Mouse (Mus musculus) gastrocnemius, postnatal 25 days (tissue): ENCODE measurements around the gene A530084C06Rik. TPM values are rescaled to one million over a fixed set of nuclear protein-coding genes. Genes with fewer than 3 reads are reported as not detected.
A peak's percentile ranks its signal among the peaks of the same experiment; 100 is the strongest.

Experiments used
- DNase-seq: peaks from one replicate; pipeline ENCODE4 v3.0.0; 2022
- total RNA-seq, 2 experiments: library from RNA; stranded (reverse); gene quantifications; 1 replicate in 1 of 2; 2 replicates in 1 of 2; pipeline ENCODE4 v1.2.3; 2021

A530084C06Rik gene
- total RNA-seq, 2 experiments from 2014 or later, result not detected

DNA sequence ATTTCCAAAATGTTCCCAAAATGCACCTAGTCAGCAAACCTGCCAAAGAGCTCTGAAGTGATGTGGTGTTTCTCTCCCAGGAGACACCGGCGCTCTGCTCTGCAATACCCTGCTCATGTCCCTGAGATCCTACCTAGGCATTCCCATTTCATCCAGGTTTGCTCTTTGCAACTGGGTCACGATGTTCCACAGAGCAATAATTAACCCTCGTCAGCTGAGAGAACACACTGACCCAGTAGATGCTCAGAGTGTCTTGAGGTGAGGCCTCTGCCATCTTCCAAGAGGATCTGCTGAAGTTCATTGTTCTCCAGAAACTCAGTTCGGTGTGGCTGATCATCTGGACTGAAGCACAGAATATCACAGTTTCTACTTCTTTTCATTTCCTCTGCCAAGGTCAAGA lies 16.1 kb downstream of the A530084C06Rik start:
- DNase-seq, result no peak

DNA sequence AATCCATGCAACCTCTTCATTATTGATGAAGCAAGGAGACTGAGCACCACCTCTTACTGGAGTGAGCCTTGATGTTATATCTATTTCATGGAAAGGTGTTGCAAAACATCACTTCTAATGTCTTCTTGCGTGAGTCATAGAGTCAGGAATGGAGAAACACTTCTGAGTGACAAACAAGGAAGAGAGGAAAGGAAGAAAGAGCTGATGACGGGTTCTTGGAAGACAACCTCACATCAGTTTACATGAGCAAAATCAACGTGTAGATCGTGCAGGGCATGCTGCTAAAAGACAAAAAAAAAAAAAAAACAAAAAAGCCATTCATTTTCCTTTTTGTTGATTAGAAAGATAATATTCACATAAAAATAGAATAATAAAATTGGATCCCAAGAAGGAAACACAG lies 24.4 kb downstream of the A530084C06Rik start:
- no peak for DNase-seq

DNA sequence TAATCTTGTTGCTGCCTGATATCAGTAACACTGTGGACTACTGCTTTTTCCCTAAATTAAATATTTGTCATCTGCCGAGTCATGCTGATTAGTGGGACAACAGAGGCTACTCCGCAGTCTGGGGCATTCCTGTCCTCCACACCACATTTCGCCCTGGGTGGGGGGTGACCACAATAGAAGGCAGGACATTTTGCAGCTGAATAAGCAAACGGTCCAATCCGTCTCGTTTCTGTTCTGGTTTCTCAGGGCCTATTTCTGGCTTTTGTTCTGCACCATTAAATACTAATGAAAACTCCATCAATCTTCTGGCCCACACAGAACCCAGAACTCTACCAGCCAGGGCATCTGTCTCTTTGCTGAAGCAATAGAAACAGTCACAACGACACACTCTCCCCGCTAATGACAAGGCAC lies 27.5 kb downstream of the A530084C06Rik start:
- no peak for DNase-seq

DNA sequence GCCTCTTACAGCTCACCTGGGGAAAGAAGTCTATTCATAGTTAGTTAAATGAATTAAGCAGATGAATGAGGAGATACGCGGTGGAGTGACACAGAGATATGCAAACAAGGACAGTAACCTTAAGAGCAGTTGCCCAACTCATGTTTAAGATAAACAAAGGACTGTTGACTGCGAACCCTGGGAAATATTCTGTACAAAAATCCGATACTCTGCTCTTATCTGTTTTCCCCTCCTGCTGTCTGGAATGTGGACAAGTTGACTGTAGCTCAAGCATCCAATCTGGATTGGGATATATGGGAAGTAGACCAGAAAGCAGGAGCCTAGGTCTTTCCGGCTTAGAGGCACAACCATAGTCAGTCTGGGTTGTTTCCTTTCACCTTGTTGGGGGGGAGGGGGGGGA lies 27.9 kb downstream of the A530084C06Rik start:
- DNase-seq, result no peak

DNA sequence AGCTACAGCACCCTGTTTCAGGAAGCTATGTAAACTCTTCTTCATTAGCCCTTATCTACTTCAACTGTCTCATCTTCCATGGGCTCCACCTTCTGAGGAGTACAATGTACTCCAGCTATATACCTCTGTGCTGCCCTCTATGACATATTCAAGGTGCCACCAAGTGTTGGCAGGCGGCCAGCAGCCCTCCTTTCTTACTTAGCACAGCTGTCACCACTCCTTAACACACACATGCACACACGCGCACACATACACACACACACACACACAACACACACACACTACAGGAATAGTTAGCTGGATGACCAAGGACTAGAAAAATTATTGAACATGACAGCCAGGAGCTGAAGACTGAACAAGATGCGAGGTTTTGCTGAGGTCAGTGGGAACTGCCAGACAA lies 34.2 kb downstream of the A530084C06Rik start:
- DNase-seq, result no peak

DNA sequence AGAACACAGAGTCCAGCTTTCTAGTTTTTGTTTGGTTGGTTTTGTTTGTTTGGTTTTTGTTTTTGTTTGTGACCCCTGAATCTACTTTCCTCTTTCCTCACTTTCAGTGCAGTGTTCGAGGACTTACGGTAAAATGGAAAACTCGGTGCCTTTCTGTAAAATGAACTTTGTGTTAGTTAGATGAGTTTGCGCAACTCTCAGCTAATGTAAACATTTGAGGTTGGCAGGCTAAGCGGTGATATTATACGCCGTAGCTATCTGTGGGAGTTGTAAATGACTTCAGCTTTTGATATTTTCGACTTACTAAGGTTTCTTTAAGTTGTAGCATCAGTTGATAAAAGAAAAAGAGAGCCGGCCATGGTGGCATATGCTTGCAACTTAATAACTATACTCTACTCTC lies 40.2 kb downstream of the A530084C06Rik start:
- DNase-seq, result no peak

DNA sequence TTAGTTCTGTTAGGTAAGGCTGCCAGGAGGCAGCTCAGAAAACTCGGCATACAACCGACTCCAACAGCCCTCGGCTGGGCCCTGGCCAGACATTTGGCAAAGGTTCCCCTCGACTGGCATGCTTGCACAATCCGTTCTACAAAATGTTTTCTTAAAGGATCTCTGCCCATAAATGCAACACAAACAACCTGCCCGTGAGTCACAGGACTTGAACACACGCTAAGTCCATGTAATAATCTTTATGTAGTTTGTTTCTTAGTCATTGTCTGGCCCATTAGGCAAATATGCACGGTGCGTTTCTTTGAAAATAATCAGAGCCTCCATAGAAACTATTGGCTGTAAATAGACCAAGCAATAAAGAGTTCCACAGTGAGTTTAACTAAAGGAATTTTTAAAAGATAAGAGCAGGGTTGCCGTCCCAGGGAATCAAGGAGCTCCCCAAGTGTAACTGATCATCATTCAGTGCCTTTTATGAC lies 40.7 kb downstream of the A530084C06Rik start:
- peak; percentile 11 for DNase-seq

DNA sequence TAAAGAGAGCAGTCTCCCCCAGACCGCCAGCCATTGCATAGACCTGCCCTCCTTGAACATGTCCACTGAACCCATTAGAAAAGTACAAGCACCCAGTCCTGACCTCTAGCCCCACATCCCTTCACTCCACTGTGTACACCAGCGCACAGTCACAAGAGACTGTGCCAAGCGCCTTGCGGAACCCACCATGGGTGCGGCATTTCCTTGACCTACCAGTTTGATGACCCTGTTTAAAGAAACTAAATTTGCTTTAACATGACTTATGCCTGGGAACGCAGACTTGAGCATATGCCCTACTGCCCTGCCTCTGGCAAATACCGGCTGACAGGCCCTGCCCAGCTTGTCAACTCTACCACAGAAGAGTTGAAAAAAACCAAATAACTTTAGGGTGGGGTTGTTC lies 43.9 kb downstream of the A530084C06Rik start:
- DNase-seq, result no peak

DNA sequence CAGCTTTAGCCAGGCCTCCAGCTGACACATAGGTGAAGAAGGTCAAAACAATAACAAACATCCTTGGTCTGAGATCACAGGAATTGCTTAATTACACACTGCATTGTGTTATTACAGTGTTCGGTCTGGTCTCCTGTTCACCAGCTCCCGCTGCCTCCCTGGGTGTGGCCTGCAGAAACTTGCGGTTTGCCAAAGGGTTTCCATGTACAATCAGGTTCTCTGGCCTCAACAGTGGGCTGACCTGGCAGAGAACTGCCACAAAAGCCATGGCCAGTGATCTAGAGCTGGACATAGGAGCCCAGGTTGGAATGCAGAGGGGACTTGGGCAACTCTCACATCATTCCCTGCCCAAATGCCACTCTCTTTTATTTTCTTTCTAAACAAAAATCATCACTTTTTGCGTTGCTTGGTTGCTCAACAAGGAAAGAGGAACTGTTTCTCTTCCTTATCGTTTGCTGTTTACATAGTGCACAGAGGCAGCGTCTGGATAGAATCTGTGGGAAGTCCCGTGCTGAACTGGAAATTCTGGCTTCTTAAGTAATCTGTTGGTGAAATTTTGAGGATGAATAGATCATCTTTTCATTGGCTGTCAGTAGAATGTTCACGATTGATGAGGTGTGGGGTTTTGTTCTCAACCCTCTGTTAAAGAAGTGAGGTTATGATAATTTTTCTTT lies 52.5 kb downstream of the A530084C06Rik start:
- no peak for DNase-seq

Other genes starting within 250 kb of the A530084C06Rik start
- not detected for gene Foxq1, start 3.2 kb downstream of the A530084C06Rik start, total RNA-seq
- gene Foxf2, start 66.5 kb upstream of the A530084C06Rik start, total RNA-seq, result not detected
- 1 to 10 TPM in 1 of 2 experiments, under 1 TPM in 1; 0.84 to 1.3 TPM for gene Foxc1, start 247.3 kb upstream of the A530084C06Rik start, total RNA-seq